Mouse (Mus musculus): ENCODE data around the gene Arhgap22. TPM values are rescaled to one million over a fixed set of nuclear protein-coding genes. Genes with fewer than 3 reads are reported as not detected.
A peak's percentile ranks its signal among the peaks of the same experiment; 100 is the strongest.

Arhgap22 gene
- polyA plus RNA-seq, 1 experiment: 20.5 TPM

- DNase-seq (ENCODE audit: low spot score): no peak
Observed at GRCm38 (mm10) chr14:33214767-33215128, 922 bp downstream of the Arhgap22 start.

- no peak for DNase-seq (ENCODE audit: low spot score)
Observed at GRCm38 (mm10) chr14:33215163-33215562, 1.3 kb downstream of the Arhgap22 start.

- no peak for DNase-seq (ENCODE audit: low spot score)
Observed at GRCm38 (mm10) chr14:33216343-33217208, 2.8 kb downstream of the Arhgap22 start.

GRCm38 (mm10) chr14:33225235-33225634 is 11.4 kb downstream of the Arhgap22 start:
- DNase-seq (ENCODE audit: low spot score): no peak

GRCm38 (mm10) chr14:33230672-33231071 is 16.8 kb downstream of the Arhgap22 start:
- DNase-seq (ENCODE audit: low spot score): no peak

GRCm38 (mm10) chr14:33231311-33231710 is 17.5 kb downstream of the Arhgap22 start:
- no peak for DNase-seq (ENCODE audit: low spot score)

- DNase-seq (ENCODE audit: low spot score): no peak
Observed at GRCm38 (mm10) chr14:33232048-33232447, 18.2 kb downstream of the Arhgap22 start.

- no peak for DNase-seq (ENCODE audit: low spot score)
Observed at GRCm38 (mm10) chr14:33235661-33236060, 21.8 kb downstream of the Arhgap22 start.

- DNase-seq (ENCODE audit: low spot score): no peak
Observed at GRCm38 (mm10) chr14:33240400-33240799, 26.6 kb downstream of the Arhgap22 start.

GRCm38 (mm10) chr14:33243261-33243660 is 29.4 kb downstream of the Arhgap22 start:
- DNase-seq (ENCODE audit: low spot score): no peak

GRCm38 (mm10) chr14:33244519-33244918 is 30.7 kb downstream of the Arhgap22 start:
- DNase-seq (ENCODE audit: low spot score): no peak

GRCm38 (mm10) chr14:33244946-33245345 is 31.1 kb downstream of the Arhgap22 start:
- DNase-seq (ENCODE audit: low spot score): no peak

GRCm38 (mm10) chr14:33246476-33246875 is 32.6 kb downstream of the Arhgap22 start:
- no peak for DNase-seq (ENCODE audit: low spot score)

GRCm38 (mm10) chr14:33247623-33248022 is 33.8 kb downstream of the Arhgap22 start:
- DNase-seq (ENCODE audit: low spot score): no peak

- DNase-seq (ENCODE audit: low spot score): no peak
Observed at GRCm38 (mm10) chr14:33248741-33249140, 34.9 kb downstream of the Arhgap22 start.

- DNase-seq (ENCODE audit: low spot score): peak; percentile 25
Observed at GRCm38 (mm10) chr14:33250215-33250939, 36.6 kb downstream of the Arhgap22 start.

- DNase-seq (ENCODE audit: low spot score): no peak
Observed at GRCm38 (mm10) chr14:33250956-33251745, 37.3 kb downstream of the Arhgap22 start.

- no peak for DNase-seq (ENCODE audit: low spot score)
Observed at GRCm38 (mm10) chr14:33258256-33258655, 44.4 kb downstream of the Arhgap22 start.

GRCm38 (mm10) chr14:33260131-33260530 is 46.3 kb downstream of the Arhgap22 start:
- no peak for DNase-seq (ENCODE audit: low spot score)

- no peak for DNase-seq (ENCODE audit: low spot score)
Observed at GRCm38 (mm10) chr14:33264795-33265194, 51.0 kb downstream of the Arhgap22 start.

GRCm38 (mm10) chr14:33276240-33276639 is 62.4 kb downstream of the Arhgap22 start:
- DNase-seq (ENCODE audit: low spot score): no peak

- no peak for DNase-seq (ENCODE audit: low spot score)
Observed at GRCm38 (mm10) chr14:33278374-33278773, 64.5 kb downstream of the Arhgap22 start.

Measured in urinary bladder, adult 2 months (tissue).